Mouse (Mus musculus) C2C12 (cell line): Measurements from ENCODE around the gene Rnf144a. TPM values are rescaled to one million over a fixed set of nuclear protein-coding genes. Genes with fewer than 3 reads are reported as not detected.

Experiments used
- H3K27me3 ChIP-seq: one replicate; pipeline ENCODE4 v1.6.1; 2011; ENCODE audit not compliant: control insufficient read depth, insufficient read depth, insufficient read length
- H3K36me3 ChIP-seq: one replicate; pipeline ENCODE4 v1.6.1; 2011; ENCODE audit not compliant: control insufficient read depth, insufficient read depth
- H3K4me3 ChIP-seq: one replicate; pipeline ENCODE4 v1.5.1; 2011; ENCODE audit warnings: mild to moderate bottlenecking, control low read depth; ENCODE audit not compliant: poor library complexity, insufficient read depth, severe bottlenecking
- H3K79me2 ChIP-seq: one replicate; pipeline ENCODE4 v1.6.1; 2011; ENCODE audit not compliant: control insufficient read depth, insufficient read depth
- H3K79me3 ChIP-seq: one replicate; pipeline ENCODE4 v1.6.1; 2011; ENCODE audit warnings: low read depth, control low read depth
- H3ac ChIP-seq: one replicate; pipeline ENCODE3; 2011; ENCODE audit warnings: low read depth; ENCODE audit not compliant: control insufficient read depth, insufficient read length
- CEBPB ChIP-seq: IDR thresholded peaks from one replicate; pipeline ENCODE4 v1.6.1; 2011; ENCODE audit warnings: low read depth, mild to moderate bottlenecking, control low read depth, moderate library complexity
- CTCF ChIP-seq: IDR thresholded peaks from one replicate; pipeline ENCODE4 v1.5.1; 2011; ENCODE audit not compliant: control insufficient read depth, insufficient read depth, insufficient read length
- FOSL1 ChIP-seq: IDR thresholded peaks from one replicate; pipeline ENCODE4 v1.8.0; 2011; ENCODE audit warnings: mild to moderate bottlenecking, low read length; ENCODE audit not compliant: poor library complexity, insufficient read depth, severe bottlenecking
- MAX ChIP-seq: IDR thresholded peaks from one replicate; pipeline ENCODE4 v1.6.1; 2011; ENCODE audit warnings: mild to moderate bottlenecking, control low read depth
- MYOD1 ChIP-seq: IDR thresholded peaks from one replicate; pipeline ENCODE4 v1.6.1; 2011; ENCODE audit warnings: low read depth; ENCODE audit not compliant: control insufficient read depth, insufficient read length
- MYOG ChIP-seq: IDR thresholded peaks from one replicate; pipeline ENCODE4 v1.6.1; 2011; ENCODE audit not compliant: control insufficient read depth, insufficient read length; ENCODE audit errors: extremely low read depth
- USF1 ChIP-seq: IDR thresholded peaks from one replicate; pipeline ENCODE4 v1.6.1; 2011; ENCODE audit warnings: low read depth, mild to moderate bottlenecking, control low read depth, moderate library complexity
- microRNA-seq: library from miRNA; unstranded; fragments of <30 nt; microRNA quantifications from one replicate; pipeline ENCODE4, GENCODE M21; 2019; ENCODE audit warnings: borderline microRNAs expressed
- polyA plus RNA-seq: library from polyadenylated mRNA; unstranded; fragments of >200 nt; fragmentation: generic; extraction: Trizol; gene quantifications from one replicate; pipeline ENCODE4 v1.2.1, GENCODE M21; 2012; ENCODE audit warnings: missing spikeins

Gene Rnf144a
- polyA plus RNA-seq, 1 experiment = not detected

GRCm38 (mm10) chr12:26276556-26276955 lies 138.5 kb downstream of the Rnf144a start:
- no peaks in the 10 kb centered on the region for H3K79me2 ChIP-seq
- TF ChIP-seq MYOD1 (no peak), USF1 (no peak), FOSL1 (no peak), CTCF (no peak), MAX (no peak), MYOG (no peak), CEBPB (no peak)
- no peaks in the 10 kb centered on the region for H3K27me3 ChIP-seq
- no peaks in the 10 kb centered on the region for H3K79me3 ChIP-seq
- no peak overlapping the region for H3K4me3 ChIP-seq
- no peak overlapping the region for H3ac ChIP-seq
- H3K36me3 ChIP-seq = no peaks in the 10 kb centered on the region

Small RNAs within 50 kb of the gene (microRNA-seq; reads per million reads assigned to microRNA genes)
- gene Mir6538 = 0.12 reads per million

Other genes starting within 250 kb of the Rnf144a start
- not detected for gene Rsad2, start 41.2 kb upstream of the Rnf144a start, polyA plus RNA-seq
- 0.02 TPM for gene Cmpk2, start 54.0 kb upstream of the Rnf144a start, polyA plus RNA-seq